Mouse (Mus musculus): ENCODE data around the gene 4931428F04Rik. TPM values are rescaled to one million over a fixed set of nuclear protein-coding genes. Genes with fewer than 3 reads are reported as not detected.
"Not testable (repeated sequence)": the region's sequence is repeated elsewhere in the genome, so short reads cannot be mapped to it uniquely, and the experiment has no call there.

Gene 4931428F04Rik
- polyA plus RNA-seq, 1 experiment from 2014 or later, result 23.6 TPM

DNA sequence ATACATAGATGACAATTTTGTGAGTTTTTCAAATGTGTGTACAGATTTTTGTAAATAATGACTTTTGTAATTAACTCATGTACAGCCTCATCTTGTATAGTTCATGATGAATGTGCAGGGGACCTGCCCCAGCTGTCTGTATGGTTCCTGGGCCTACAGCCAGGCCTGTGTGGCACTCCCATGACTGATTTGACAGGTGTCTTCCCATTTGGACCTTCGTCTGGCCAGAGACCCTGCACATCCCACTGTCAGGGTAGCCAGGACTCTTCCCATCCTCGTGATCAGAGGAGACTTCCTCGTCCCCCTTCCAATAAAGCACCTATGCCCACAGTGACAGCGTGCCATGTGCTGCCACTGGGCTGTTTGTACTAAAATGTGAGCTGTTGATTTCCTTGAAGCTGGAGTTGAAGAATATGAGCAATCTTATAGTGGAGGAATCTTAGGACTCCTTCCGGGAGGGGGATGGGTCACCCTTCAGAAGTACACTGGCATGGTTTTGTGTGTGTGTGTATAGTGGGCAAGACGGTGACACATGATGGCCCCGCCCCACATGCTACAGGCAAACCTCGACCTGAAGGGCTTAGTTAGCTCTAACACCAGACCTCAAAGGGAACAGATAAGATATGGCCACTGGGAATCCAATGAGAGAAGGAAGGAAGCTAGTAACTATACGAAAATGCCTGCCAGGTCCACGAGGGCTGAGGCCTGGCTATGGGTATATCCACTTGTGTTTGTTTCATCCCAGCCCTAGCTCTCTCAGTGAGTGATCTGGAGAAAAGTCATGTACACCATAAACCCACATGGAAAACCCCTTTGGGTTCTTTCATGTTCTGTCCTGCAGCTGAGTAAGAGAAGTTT lies 36.8 kb downstream of the 4931428F04Rik start:
- Histone ChIP-seq H3K27me3 (ENCODE audit: control insufficient read depth, insufficient read depth, low read length) (peaks cover 4% of the 10 kb centered on the region), H3K4me3 (ENCODE audit: low read depth, low read length) (no peak overlapping the region), H3K9ac (replicated peaks; ENCODE audit: low read length) (no peak overlapping the region), H3K9me3 (replicated peaks; ENCODE audit: control insufficient read depth, low read length) (no peaks in the 10 kb centered on the region), H3K27ac (replicated peaks; ENCODE audit: low read depth, low read length) (no peak overlapping the region), H3K4me1 (ENCODE audit: control insufficient read depth, insufficient read depth, low read length) (peaks cover 5% of the 10 kb centered on the region; the same call in 1 of the 2 replicates), H3K4me2 (ENCODE audit: low read depth, low read length) (no peak overlapping the region), H3K36me3 (replicated peaks; ENCODE audit: control insufficient read depth, insufficient read depth, low read depth, low read length) (peaks cover 2% of the 10 kb centered on the region; the same call in 1 of the 2 replicates)
- 82% methylated on average over 10 of the region's 10 CpGs for WGBS
- DNase-seq (ENCODE audit: low spot score) (no peak), ATAC-seq (replicated peaks; ENCODE audit: insufficient number of reproducible peaks, low FRiP score, low TSS enrichment, low read depth) (no peak)

DNA sequence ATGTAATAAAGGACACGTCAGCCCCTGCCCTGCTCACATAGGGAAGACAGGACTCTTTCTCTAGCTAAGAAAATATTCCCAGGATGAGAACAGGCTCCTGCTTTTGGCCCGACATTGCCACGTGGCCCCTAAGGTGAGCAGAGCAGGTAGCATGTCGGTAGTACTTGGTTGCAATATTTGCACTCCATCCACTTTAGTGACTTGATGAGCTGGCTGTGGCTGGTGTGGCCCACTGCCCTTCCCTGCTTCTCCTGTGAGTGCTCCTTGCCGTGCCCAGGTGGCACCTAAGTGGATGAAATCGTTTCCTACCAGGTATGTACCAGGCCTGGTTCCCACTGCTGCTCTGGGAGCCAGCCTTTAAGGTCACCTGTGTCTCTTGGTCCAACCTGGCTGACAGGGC lies 37.7 kb downstream of the 4931428F04Rik start:
- no peak for DNase-seq (ENCODE audit: low spot score)
- H3K9me3 ChIP-seq (replicated peaks; ENCODE audit: control insufficient read depth, low read length), result no peaks in the 10 kb centered on the region
- peaks cover 2% of the 10 kb centered on the region; the same call in 1 of the 2 replicates for H3K36me3 ChIP-seq (replicated peaks; ENCODE audit: control insufficient read depth, insufficient read depth, low read depth, low read length)
- H3K4me2 ChIP-seq (ENCODE audit: low read depth, low read length), result no peak overlapping the region
- 0 out of 2 replicates have a peak, but pooled peaks cover 3% of the 10 kb centered on the region for H3K27me3 ChIP-seq (ENCODE audit: control insufficient read depth, insufficient read depth, low read length)
- no peak overlapping the region for H3K9ac ChIP-seq (replicated peaks; ENCODE audit: low read length)
- ATAC-seq (replicated peaks; ENCODE audit: insufficient number of reproducible peaks, low FRiP score, low TSS enrichment, low read depth), result no peak
- peaks cover 5% of the 10 kb centered on the region; the same call in 1 of the 2 replicates for H3K4me1 ChIP-seq (ENCODE audit: control insufficient read depth, insufficient read depth, low read length)
- 95% methylated on average over 6 of the region's 6 CpGs for WGBS
- H3K27ac ChIP-seq (replicated peaks; ENCODE audit: low read depth, low read length), result no peak overlapping the region
- no peak overlapping the region for H3K4me3 ChIP-seq (ENCODE audit: low read depth, low read length)

DNA sequence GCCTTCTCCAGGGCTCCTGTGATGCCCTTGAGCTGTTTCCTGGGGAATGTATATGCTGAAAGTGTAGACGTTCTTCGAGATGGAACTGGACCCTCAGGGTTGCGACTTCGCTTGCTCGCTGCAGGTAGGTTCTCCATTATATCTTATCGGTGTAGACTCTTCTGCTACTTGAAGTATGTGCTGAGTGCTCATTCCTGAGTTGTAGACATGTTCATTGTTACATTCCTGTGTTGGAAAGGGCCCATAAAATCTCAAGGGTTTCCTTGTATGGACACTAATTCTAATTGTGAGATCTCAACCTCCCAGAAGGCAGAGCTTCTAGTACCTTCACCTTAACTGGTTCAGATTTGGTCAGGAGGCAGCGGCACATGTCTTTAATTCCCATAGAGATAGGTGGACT lies 48.6 kb downstream of the 4931428F04Rik start:
- no peak for DNase-seq (ENCODE audit: low spot score)
- no peaks in the 10 kb centered on the region for H3K4me1 ChIP-seq (ENCODE audit: control insufficient read depth, insufficient read depth, low read length)
- no peak overlapping the region for H3K27ac ChIP-seq (replicated peaks; ENCODE audit: low read depth, low read length)
- no peak overlapping the region for H3K4me3 ChIP-seq (ENCODE audit: low read depth, low read length)
- H3K36me3 ChIP-seq (replicated peaks; ENCODE audit: control insufficient read depth, insufficient read depth, low read depth, low read length), result no peaks in the 10 kb centered on the region; the same call in none of the 2 replicates
- no peaks in the 10 kb centered on the region for H3K9me3 ChIP-seq (replicated peaks; ENCODE audit: control insufficient read depth, low read length)
- no peak overlapping the region for H3K4me2 ChIP-seq (ENCODE audit: low read depth, low read length)
- ATAC-seq (replicated peaks; ENCODE audit: insufficient number of reproducible peaks, low FRiP score, low TSS enrichment, low read depth), result no peak
- 98% methylated on average over 7 of the region's 7 CpGs for WGBS
- H3K27me3 ChIP-seq (ENCODE audit: control insufficient read depth, insufficient read depth, low read length), result no peaks in the 10 kb centered on the region
- no peak overlapping the region for H3K9ac ChIP-seq (replicated peaks; ENCODE audit: low read length)

DNA sequence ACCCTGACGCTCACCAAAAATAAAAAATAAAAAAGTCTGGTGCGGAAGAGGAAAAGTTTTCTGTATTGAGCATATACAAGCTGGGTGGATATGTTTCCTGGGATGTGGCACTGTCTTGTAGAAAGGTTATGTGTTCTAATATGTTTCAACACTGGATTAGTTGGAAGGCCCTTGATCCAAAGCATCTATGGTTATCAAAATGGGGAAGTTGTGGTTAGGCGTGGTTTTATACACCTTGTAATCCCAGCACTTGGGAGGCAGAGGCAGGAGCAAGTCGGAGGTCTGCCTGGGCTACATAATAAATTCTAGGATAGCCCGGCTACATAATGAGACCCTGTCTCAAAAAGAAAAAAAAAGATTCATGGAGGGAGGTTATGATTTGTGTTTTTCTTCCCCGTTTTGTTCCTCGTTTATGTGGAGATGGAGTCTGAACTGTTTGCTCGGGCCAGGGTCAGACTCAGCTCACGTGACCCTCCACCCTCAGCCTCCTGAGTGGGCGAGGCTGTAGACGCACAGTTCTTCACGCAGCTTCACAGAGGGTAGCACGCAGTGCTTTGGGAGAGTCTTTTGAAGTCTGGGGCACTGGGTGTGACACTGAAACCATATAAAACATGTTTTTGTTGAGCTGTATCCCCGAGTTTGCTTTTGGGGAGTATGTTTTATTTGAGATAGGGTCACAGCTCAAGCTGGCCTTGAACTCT lies 52.1 kb downstream of the 4931428F04Rik start:
- H3K4me1 ChIP-seq (ENCODE audit: control insufficient read depth, insufficient read depth, low read length), result no peaks in the 10 kb centered on the region
- DNase-seq (ENCODE audit: low spot score), result no peak
- 90% methylated on average over 14 of the region's 14 CpGs for WGBS
- no peak for ATAC-seq (replicated peaks; ENCODE audit: insufficient number of reproducible peaks, low FRiP score, low TSS enrichment, low read depth)
- no peaks in the 10 kb centered on the region; the same call in none of the 2 replicates for H3K36me3 ChIP-seq (replicated peaks; ENCODE audit: control insufficient read depth, insufficient read depth, low read depth, low read length)
- H3K4me2 ChIP-seq (ENCODE audit: low read depth, low read length), result no peak overlapping the region
- H3K27me3 ChIP-seq (ENCODE audit: control insufficient read depth, insufficient read depth, low read length), result no peaks in the 10 kb centered on the region
- H3K9ac ChIP-seq (replicated peaks; ENCODE audit: low read length), result no peak overlapping the region
- H3K9me3 ChIP-seq (replicated peaks; ENCODE audit: control insufficient read depth, low read length), result no peaks in the 10 kb centered on the region
- H3K27ac ChIP-seq (replicated peaks; ENCODE audit: low read depth, low read length), result no peak overlapping the region
- H3K4me3 ChIP-seq (ENCODE audit: low read depth, low read length), result no peak overlapping the region

DNA sequence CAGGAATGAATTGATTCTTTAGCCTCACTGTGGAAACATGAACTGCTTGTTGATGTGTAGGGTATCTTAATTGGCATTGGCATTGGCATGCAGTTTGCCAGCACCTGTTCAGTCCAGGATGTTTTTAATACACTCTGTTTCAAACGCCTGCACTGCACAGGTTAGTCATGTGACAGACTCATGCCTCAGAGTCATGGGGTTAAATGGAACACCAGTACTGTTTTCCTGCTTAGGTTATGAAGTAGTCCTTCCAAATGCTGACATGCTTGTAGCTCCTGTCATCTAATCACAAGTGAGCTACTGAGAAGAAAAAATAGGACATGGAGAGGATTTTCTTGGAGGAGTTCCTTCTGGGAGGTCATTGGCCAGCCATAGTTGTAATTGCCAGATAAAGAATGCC lies 54.5 kb downstream of the 4931428F04Rik start:
- no peaks in the 10 kb centered on the region; the same call in none of the 2 replicates for H3K36me3 ChIP-seq (replicated peaks; ENCODE audit: control insufficient read depth, insufficient read depth, low read depth, low read length)
- DNase-seq (ENCODE audit: low spot score) (no peak), ATAC-seq (replicated peaks; ENCODE audit: insufficient number of reproducible peaks, low FRiP score, low TSS enrichment, low read depth) (no peak)
- no peaks in the 10 kb centered on the region for H3K27me3 ChIP-seq (ENCODE audit: control insufficient read depth, insufficient read depth, low read length)
- H3K9me3 ChIP-seq (replicated peaks; ENCODE audit: control insufficient read depth, low read length), result no peaks in the 10 kb centered on the region
- no peak overlapping the region for H3K9ac ChIP-seq (replicated peaks; ENCODE audit: low read length)
- H3K4me2 ChIP-seq (ENCODE audit: low read depth, low read length), result no peak overlapping the region
- H3K4me3 ChIP-seq (ENCODE audit: low read depth, low read length), result no peak overlapping the region
- 61% methylated on average over 1 of the region's 1 CpGs for WGBS
- no peaks in the 10 kb centered on the region for H3K4me1 ChIP-seq (ENCODE audit: control insufficient read depth, insufficient read depth, low read length)
- no peak overlapping the region for H3K27ac ChIP-seq (replicated peaks; ENCODE audit: low read depth, low read length)

DNA sequence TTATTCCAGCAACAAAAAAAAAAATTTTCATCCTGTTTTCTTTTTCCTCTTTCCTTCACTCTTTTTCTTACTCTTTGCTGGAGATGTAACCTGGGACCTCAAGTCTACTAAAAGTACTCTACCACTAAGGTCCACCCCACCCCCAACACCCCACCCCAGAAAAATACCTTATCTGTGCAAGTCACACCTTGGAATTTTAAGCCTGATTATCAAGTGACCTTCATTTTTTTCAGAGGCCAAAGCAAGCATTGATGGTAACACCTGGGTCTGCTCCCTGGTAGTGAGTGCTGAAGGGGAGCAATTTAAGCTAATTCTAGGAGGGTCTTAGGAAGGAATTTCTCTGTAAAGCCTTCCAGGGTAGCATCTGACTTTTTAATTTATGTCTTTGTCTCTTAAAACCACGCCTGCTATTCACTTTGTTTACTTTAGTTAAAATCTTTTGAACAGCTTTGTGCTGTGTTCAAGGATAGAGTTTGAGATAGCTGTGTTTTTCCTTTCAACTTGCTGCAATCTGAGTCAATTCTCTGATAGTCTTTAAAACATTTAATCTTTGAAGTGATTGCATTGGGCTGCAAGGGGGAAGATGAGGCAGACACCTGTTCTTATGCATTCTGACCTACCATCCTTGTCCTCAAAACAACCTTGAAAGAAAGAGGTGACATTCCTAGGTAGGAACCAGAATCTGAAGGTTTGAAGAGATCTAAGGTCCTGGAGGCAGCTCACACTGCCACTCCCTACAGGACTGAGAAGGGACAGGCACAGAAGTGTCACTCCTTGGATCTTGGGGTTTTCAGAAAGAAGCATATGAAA lies 56.3 kb downstream of the 4931428F04Rik start:
- Histone ChIP-seq H3K4me1 (ENCODE audit: control insufficient read depth, insufficient read depth, low read length) (no peaks in the 10 kb centered on the region), H3K9ac (replicated peaks; ENCODE audit: low read length) (no peak overlapping the region), H3K27me3 (ENCODE audit: control insufficient read depth, insufficient read depth, low read length) (no peaks in the 10 kb centered on the region), H3K27ac (replicated peaks; ENCODE audit: low read depth, low read length) (no peak overlapping the region), H3K4me2 (ENCODE audit: low read depth, low read length) (no peak overlapping the region), H3K9me3 (replicated peaks; ENCODE audit: control insufficient read depth, low read length) (no peaks in the 10 kb centered on the region), H3K36me3 (replicated peaks; ENCODE audit: control insufficient read depth, insufficient read depth, low read depth, low read length) (no peaks in the 10 kb centered on the region; the same call in 1 of the 2 replicates), H3K4me3 (ENCODE audit: low read depth, low read length) (no peak overlapping the region)
- 55% methylated on average over 1 of the region's 1 CpGs for WGBS
- DNase-seq (ENCODE audit: low spot score) (no peak), ATAC-seq (replicated peaks; ENCODE audit: insufficient number of reproducible peaks, low FRiP score, low TSS enrichment, low read depth) (no peak)

DNA sequence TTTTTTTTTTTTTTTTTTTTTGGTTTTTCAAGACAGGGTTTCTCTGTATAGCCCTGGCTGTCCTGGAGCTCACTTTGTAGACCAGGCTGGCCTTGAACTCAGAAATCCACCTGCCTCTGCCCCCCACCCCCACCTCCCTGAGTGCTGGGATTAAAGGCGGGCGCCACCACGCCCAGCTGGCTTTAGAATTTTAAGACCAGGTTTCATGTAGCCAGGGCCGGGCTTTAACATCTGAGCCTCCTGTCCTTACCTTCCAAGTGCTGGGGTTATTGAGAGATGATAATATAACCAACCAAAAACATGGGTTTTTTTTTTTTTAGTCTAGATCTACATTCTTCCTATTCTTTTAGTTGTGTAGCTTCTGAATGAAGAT lies 57.4 kb downstream of the 4931428F04Rik start:
- not testable (repeated sequence) for H3K4me2 ChIP-seq (ENCODE audit: low read depth, low read length); H3K9ac ChIP-seq (replicated peaks; ENCODE audit: low read length); H3K27ac ChIP-seq (replicated peaks; ENCODE audit: low read depth, low read length); ATAC-seq (replicated peaks; ENCODE audit: insufficient number of reproducible peaks, low FRiP score, low TSS enrichment, low read depth); H3K27me3 ChIP-seq (ENCODE audit: control insufficient read depth, insufficient read depth, low read length); H3K4me1 ChIP-seq (ENCODE audit: control insufficient read depth, insufficient read depth, low read length); DNase-seq (ENCODE audit: low spot score); H3K9me3 ChIP-seq (replicated peaks; ENCODE audit: control insufficient read depth, low read length); H3K36me3 ChIP-seq (replicated peaks; ENCODE audit: control insufficient read depth, insufficient read depth, low read depth, low read length); H3K4me3 ChIP-seq (ENCODE audit: low read depth, low read length)
- WGBS, result 87% methylated on average over 4 of the region's 4 CpGs

Data from embryonic facial prominence, embryonic 11.5 days (tissue).